Mouse (Mus musculus): ENCODE measurements at regions not wholly inside any gene's neighbourhood (a gene's known extent, or its start where the extent isn't known, plus 50 kb on each side); places are given as distances from the start of the nearest gene placed in this dataset.

- no peak for DNase-seq
Observed at GRCm38 (mm10) chr14:102615588-102616309, 366.7 kb downstream of the Kctd12 start.

GRCm38 (mm10) chr14:102606055-102606454, 376.4 kb downstream of the Kctd12 start:
- no peak for DNase-seq

- DNase-seq = no peak
Observed at GRCm38 (mm10) chr14:102594850-102595249, 387.6 kb downstream of the Kctd12 start.

- no peak for DNase-seq
Observed at GRCm38 (mm10) chr14:102553781-102554180, 428.7 kb downstream of the Kctd12 start.

GRCm38 (mm10) chr14:102552598-102552997, 429.8 kb downstream of the Kctd12 start:
- DNase-seq = no peak

GRCm38 (mm10) chr14:102524894-102525577, 457.4 kb downstream of the Kctd12 start:
- no peak for DNase-seq

GRCm38 (mm10) chr14:102516765-102517164, 465.7 kb downstream of the Kctd12 start:
- no peak for DNase-seq

- DNase-seq = no peak
Observed at GRCm38 (mm10) chr14:102514527-102514926, 467.9 kb downstream of the Kctd12 start.

GRCm38 (mm10) chr14:102512651-102513050, 469.8 kb downstream of the Kctd12 start:
- no peak for DNase-seq

GRCm38 (mm10) chr14:102511691-102512383, 470.6 kb downstream of the Kctd12 start:
- no peak for DNase-seq

- peak; percentile 42 for DNase-seq
Observed at GRCm38 (mm10) chr14:102510387-102510786, 472.1 kb downstream of the Kctd12 start.

- no peak for DNase-seq
Observed at GRCm38 (mm10) chr14:102505696-102506321, 476.6 kb downstream of the Kctd12 start.

- DNase-seq = no peak
Observed at GRCm38 (mm10) chr14:102497179-102497578, 485.3 kb downstream of the Kctd12 start.

GRCm38 (mm10) chr14:102492376-102492775, 490.1 kb downstream of the Kctd12 start:
- no peak for DNase-seq

GRCm38 (mm10) chr14:102491205-102491604, 491.2 kb downstream of the Kctd12 start:
- no peak for DNase-seq

GRCm38 (mm10) chr14:102477162-102477561, 505.3 kb downstream of the Kctd12 start:
- DNase-seq = no peak

GRCm38 (mm10) chr14:102469326-102469725, 513.1 kb downstream of the Kctd12 start:
- no peak for DNase-seq

- DNase-seq = no peak
Observed at GRCm38 (mm10) chr14:102461001-102461400, 521.4 kb downstream of the Kctd12 start.

- DNase-seq = no peak
Observed at GRCm38 (mm10) chr14:102439738-102440137, 542.7 kb downstream of the Kctd12 start.

- no peak for DNase-seq
Observed at GRCm38 (mm10) chr14:102403397-102404115, 578.9 kb downstream of the Kctd12 start.

GRCm38 (mm10) chr14:102402061-102402689, 580.3 kb downstream of the Kctd12 start:
- DNase-seq = no peak

Data from thymus, postnatal 14 days (tissue).